Mouse (Mus musculus): Measurements from ENCODE around the gene Ptch1. TPM values are rescaled to one million over a fixed set of nuclear protein-coding genes. Genes with fewer than 3 reads are reported as not detected.

The Ptch1 gene
- polyA plus RNA-seq, 1 experiment from 2014 or later, result 30.5 TPM

GRCm38 (mm10) chr13:63562141-63562971, 11.0 kb downstream of the Ptch1 start:
- Histone ChIP-seq H3K27ac (peak overlapping the region; percentile 99), H3K36me3 (no peaks in the 10 kb centered on the region), H3K4me3 (replicated peaks) (peak overlapping the region; percentile 93), H3K4me1 (replicated peaks) (peaks cover 32% of the 10 kb centered on the region), H3K4me2 (replicated peaks) (peak overlapping the region; percentile 87), H3K27me3 (replicated peaks) (no peaks in the 10 kb centered on the region), H3K9ac (peak overlapping the region; percentile 98), H3K9me3 (no peaks in the 10 kb centered on the region)
- ATAC-seq, result no peak
- 2% methylated on average over 7 of the region's 7 CpGs for WGBS

- Histone ChIP-seq H3K27me3 (replicated peaks) (no peaks in the 10 kb centered on the region), H3K27ac (peak overlapping the region; percentile 61), H3K36me3 (no peaks in the 10 kb centered on the region), H3K4me2 (replicated peaks) (peak overlapping the region; percentile 87), H3K9me3 (no peaks in the 10 kb centered on the region), H3K4me3 (replicated peaks) (peak overlapping the region; percentile 7), H3K4me1 (replicated peaks) (peaks cover 48% of the 10 kb centered on the region), H3K9ac (no peak overlapping the region)
- WGBS, result 16% methylated on average over 8 of the region's 8 CpGs
- peak; percentile 21; the same call in 1 of the 2 replicates for ATAC-seq
Measured at GRCm38 (mm10) chr13:63558297-63558890, 15.0 kb downstream of the Ptch1 start.

- Histone ChIP-seq H3K4me1 (replicated peaks) (peaks cover 52% of the 10 kb centered on the region), H3K27ac (peak overlapping the region; percentile 61), H3K36me3 (no peaks in the 10 kb centered on the region), H3K9ac (peak overlapping the region; percentile 0; the same call in 1 of the 2 replicates), H3K4me3 (replicated peaks) (peak overlapping the region; percentile 0; the same call in 1 of the 2 replicates), H3K9me3 (no peaks in the 10 kb centered on the region), H3K4me2 (replicated peaks) (peak overlapping the region; percentile 87), H3K27me3 (replicated peaks) (no peaks in the 10 kb centered on the region)
- ATAC-seq, result no peak
- WGBS, result 13% methylated on average over 1 of the region's 1 CpGs
Measured at GRCm38 (mm10) chr13:63556431-63556830, 17.0 kb downstream of the Ptch1 start.

- Histone ChIP-seq H3K9me3 (no peaks in the 10 kb centered on the region), H3K4me1 (replicated peaks) (peaks cover 49% of the 10 kb centered on the region), H3K4me2 (replicated peaks) (peak overlapping the region; percentile 87), H3K27ac (peak overlapping the region; percentile 61; the same call in 1 of the 2 replicates), H3K4me3 (replicated peaks) (peak overlapping the region; percentile 0; the same call in 1 of the 2 replicates), H3K27me3 (replicated peaks) (no peaks in the 10 kb centered on the region), H3K9ac (0 out of 2 replicates have a peak overlapping the region, but pooled peaks have one; percentile 0), H3K36me3 (no peaks in the 10 kb centered on the region)
- ATAC-seq, result no peak
- WGBS, result 21% methylated on average over 5 of the region's 5 CpGs
Measured at GRCm38 (mm10) chr13:63555885-63556284, 17.5 kb downstream of the Ptch1 start.

GRCm38 (mm10) chr13:63554569-63554968, 18.8 kb downstream of the Ptch1 start:
- peaks cover 48% of the 10 kb centered on the region for H3K4me1 ChIP-seq (replicated peaks)
- no peak overlapping the region for H3K4me3 ChIP-seq (replicated peaks)
- ATAC-seq, result no peak
- no peaks in the 10 kb centered on the region for H3K27me3 ChIP-seq (replicated peaks)
- peak overlapping the region; percentile 87 for H3K4me2 ChIP-seq (replicated peaks)
- no peak overlapping the region for H3K27ac ChIP-seq
- WGBS, result 47% methylated on average over 11 of the region's 11 CpGs
- H3K9ac ChIP-seq, result no peak overlapping the region
- H3K36me3 ChIP-seq, result no peaks in the 10 kb centered on the region
- H3K9me3 ChIP-seq, result no peaks in the 10 kb centered on the region

GRCm38 (mm10) chr13:63553436-63553835, 20.0 kb downstream of the Ptch1 start:
- Histone ChIP-seq H3K9me3 (no peaks in the 10 kb centered on the region), H3K27ac (no peak overlapping the region), H3K36me3 (no peaks in the 10 kb centered on the region; the same call in 1 of the 2 replicates), H3K4me3 (replicated peaks) (no peak overlapping the region), H3K27me3 (replicated peaks) (no peaks in the 10 kb centered on the region), H3K9ac (0 out of 2 replicates have a peak overlapping the region, but pooled peaks have one; percentile 15), H3K4me1 (replicated peaks) (peaks cover 48% of the 10 kb centered on the region), H3K4me2 (replicated peaks) (peak overlapping the region; percentile 38)
- WGBS, result 47% methylated on average over 5 of the region's 5 CpGs
- ATAC-seq, result no peak

GRCm38 (mm10) chr13:63552291-63552932, 21.0 kb downstream of the Ptch1 start:
- Histone ChIP-seq H3K27me3 (replicated peaks) (no peaks in the 10 kb centered on the region), H3K4me3 (replicated peaks) (no peak overlapping the region), H3K9ac (peak overlapping the region; percentile 34), H3K4me1 (replicated peaks) (peaks cover 42% of the 10 kb centered on the region), H3K9me3 (no peaks in the 10 kb centered on the region), H3K36me3 (no peaks in the 10 kb centered on the region; the same call in 1 of the 2 replicates), H3K27ac (peak overlapping the region; percentile 70), H3K4me2 (replicated peaks) (peak overlapping the region; percentile 43)
- 55% methylated on average over 10 of the region's 10 CpGs for WGBS
- ATAC-seq, result peak; percentile 39

- Histone ChIP-seq H3K36me3 (no peaks in the 10 kb centered on the region; the same call in 1 of the 2 replicates), H3K27me3 (replicated peaks) (no peaks in the 10 kb centered on the region), H3K9ac (0 out of 2 replicates have a peak overlapping the region, but pooled peaks have one; percentile 34), H3K9me3 (no peaks in the 10 kb centered on the region), H3K4me2 (replicated peaks) (peak overlapping the region; percentile 43; the same call in 1 of the 2 replicates), H3K4me3 (replicated peaks) (no peak overlapping the region), H3K27ac (no peak overlapping the region; the same call in 1 of the 2 replicates), H3K4me1 (replicated peaks) (peaks cover 38% of the 10 kb centered on the region)
- ATAC-seq, result no peak
- WGBS, result 57% methylated on average over 10 of the region's 10 CpGs
Measured at GRCm38 (mm10) chr13:63551552-63552290, 21.7 kb downstream of the Ptch1 start.

GRCm38 (mm10) chr13:63550367-63550766, 23.0 kb downstream of the Ptch1 start:
- no peak overlapping the region for H3K4me3 ChIP-seq (replicated peaks)
- H3K9me3 ChIP-seq, result no peaks in the 10 kb centered on the region
- no peak for ATAC-seq
- peaks cover 34% of the 10 kb centered on the region for H3K4me1 ChIP-seq (replicated peaks)
- no peak overlapping the region for H3K27ac ChIP-seq
- WGBS, result 46% methylated on average over 5 of the region's 5 CpGs
- no peaks in the 10 kb centered on the region for H3K27me3 ChIP-seq (replicated peaks)
- H3K36me3 ChIP-seq, result no peaks in the 10 kb centered on the region; the same call in 1 of the 2 replicates
- no peak overlapping the region for H3K9ac ChIP-seq
- H3K4me2 ChIP-seq (replicated peaks), result no peak overlapping the region

- WGBS, result 40% methylated on average over 5 of the region's 5 CpGs
- H3K9ac ChIP-seq, result no peak overlapping the region
- H3K36me3 ChIP-seq, result no peaks in the 10 kb centered on the region; the same call in 1 of the 2 replicates
- no peak for ATAC-seq
- H3K4me3 ChIP-seq (replicated peaks), result no peak overlapping the region
- no peaks in the 10 kb centered on the region for H3K27me3 ChIP-seq (replicated peaks)
- H3K27ac ChIP-seq, result no peak overlapping the region
- H3K4me1 ChIP-seq (replicated peaks), result peaks cover 31% of the 10 kb centered on the region
- H3K9me3 ChIP-seq, result no peaks in the 10 kb centered on the region
- peak overlapping the region; percentile 7; the same call in 1 of the 2 replicates for H3K4me2 ChIP-seq (replicated peaks)
Measured at GRCm38 (mm10) chr13:63549210-63549609, 24.2 kb downstream of the Ptch1 start.

GRCm38 (mm10) chr13:63548571-63548970, 24.8 kb downstream of the Ptch1 start:
- H3K4me2 ChIP-seq (replicated peaks), result 0 out of 2 replicates have a peak overlapping the region, but pooled peaks have one; percentile 0
- 57% methylated on average over 4 of the region's 4 CpGs for WGBS
- no peaks in the 10 kb centered on the region; the same call in 1 of the 2 replicates for H3K36me3 ChIP-seq
- H3K27ac ChIP-seq, result no peak overlapping the region
- H3K9me3 ChIP-seq, result no peaks in the 10 kb centered on the region
- H3K27me3 ChIP-seq (replicated peaks), result no peaks in the 10 kb centered on the region
- no peak for ATAC-seq
- no peak overlapping the region for H3K9ac ChIP-seq
- H3K4me1 ChIP-seq (replicated peaks), result peaks cover 27% of the 10 kb centered on the region
- H3K4me3 ChIP-seq (replicated peaks), result no peak overlapping the region
